17 mouse cellular contexts compared by ENCODE assay signal in genomic region chr2:85067903-85068625, GRCm38 (mm10). TPM values are rescaled to one million over a fixed set of nuclear protein-coding genes. Genes with fewer than 3 reads are reported as not detected.
DNase-seq lines count a peak whose midpoint lies in the region; ATAC-seq and TF ChIP-seq lines count a peak whose summit lies in the region.
"Had no signal": no experiment of that assay in that cellular context is flagged by ENCODE, and none has a peak within 500 bp of the region (broad histone marks: within the 10 kb centered on the region; RNA-seq: fewer than 3 reads in every experiment).

No protein-coding gene starts in this region.

- no peak overlapping the region for H3K4me3 ChIP-seq in embryonic facial prominence, embryonic 13.5 days
- H3K4me3 ChIP-seq in embryonic facial prominence, embryonic 10.5 days: no peak overlapping the region
- no peak overlapping the region for H3K4me3 ChIP-seq in lung, embryonic 14.5 days (ENCODE audit: low read depth, low read length)
- H3K4me3 ChIP-seq in limb, embryonic 15.5 days: no peak overlapping the region
- H3K4me3 ChIP-seq: forebrain, embryonic 12.5 days; hindbrain, embryonic 12.5 days; limb, embryonic 12.5 days; lung, embryonic 15.5 days had no signal

- peaks cover 83% of the 10 kb centered on the region for H3K36me3 ChIP-seq in embryonic facial prominence, embryonic 13.5 days
- H3K36me3 ChIP-seq in embryonic facial prominence, embryonic 10.5 days (replicated peaks): peaks cover 70% of the 10 kb centered on the region
- peaks cover 60% of the 10 kb centered on the region for H3K36me3 ChIP-seq in lung, embryonic 14.5 days (ENCODE audit: insufficient read depth)
- H3K36me3 ChIP-seq in limb, embryonic 15.5 days: peaks cover 65% of the 10 kb centered on the region

- H3K4me1 ChIP-seq in embryonic facial prominence, embryonic 13.5 days: peaks cover 16% of the 10 kb centered on the region
- H3K4me1 ChIP-seq in embryonic facial prominence, embryonic 10.5 days: no peaks in the 10 kb centered on the region
- H3K4me1 ChIP-seq in lung, embryonic 14.5 days (ENCODE audit: insufficient read depth): no peaks in the 10 kb centered on the region
- H3K4me1 ChIP-seq in limb, embryonic 15.5 days: peaks cover 29% of the 10 kb centered on the region
- H3K4me1 ChIP-seq: forebrain, embryonic 12.5 days; hindbrain, embryonic 12.5 days had no signal

- no peak overlapping the region for H3K4me2 ChIP-seq in embryonic facial prominence, embryonic 13.5 days
- H3K4me2 ChIP-seq in lung, embryonic 14.5 days: no peak overlapping the region
- H3K4me2 ChIP-seq in limb, embryonic 15.5 days: no peak overlapping the region
- H3K4me2 ChIP-seq: forebrain, embryonic 12.5 days; hindbrain, embryonic 12.5 days; limb, embryonic 12.5 days; lung, embryonic 15.5 days had no signal

- H3K27me3 ChIP-seq in embryonic facial prominence, embryonic 13.5 days: no peaks in the 10 kb centered on the region
- H3K27me3 ChIP-seq in embryonic facial prominence, embryonic 10.5 days (replicated peaks; ENCODE audit: low read depth, poor library complexity, severe bottlenecking): no peaks in the 10 kb centered on the region
- no peaks in the 10 kb centered on the region for H3K27me3 ChIP-seq in lung, embryonic 14.5 days (ENCODE audit: insufficient read depth, low read length)
- H3K27me3 ChIP-seq in limb, embryonic 15.5 days: no peaks in the 10 kb centered on the region
- H3K27me3 ChIP-seq: forebrain, embryonic 12.5 days; hindbrain, embryonic 12.5 days; limb, embryonic 12.5 days; lung, embryonic 15.5 days had no signal

- TF ChIP-seq CTCF in lung, embryonic 14.5 days (IDR thresholded peaks at IDR 0.05; ENCODE audit: low read depth): no peak

- no peak for ATAC-seq in embryonic facial prominence, embryonic 13.5 days (ENCODE audit: insufficient number of reproducible peaks, insufficient read depth, low FRiP score, low TSS enrichment, low read depth)
- ATAC-seq in lung, embryonic 14.5 days (ENCODE audit: insufficient read depth): peak; percentile 46
- ATAC-seq in limb, embryonic 15.5 days (ENCODE audit: insufficient number of reproducible peaks, low FRiP score, low TSS enrichment, low read depth): 0 out of 2 replicates have a peak, but pooled peaks have one; percentile 15
- ATAC-seq in granulocyte monocyte progenitor cell, adult 5-6 weeks (replicated peaks; ENCODE audit: poor library complexity, severe bottlenecking): no peak
- ATAC-seq: midbrain, embryonic 16.5 days had no signal

- WGBS in embryonic facial prominence, embryonic 13.5 days: 73% methylated on average over 10 of the region's 10 CpGs
- WGBS in embryonic facial prominence, embryonic 10.5 days: 89% methylated on average over 10 of the region's 10 CpGs
- WGBS in lung, embryonic 14.5 days: 58% methylated on average over 10 of the region's 10 CpGs
- 62% methylated on average over 10 of the region's 10 CpGs for WGBS in limb, embryonic 15.5 days

- no peak for DNase-seq in embryonic facial prominence, embryonic 10.5 days (ENCODE audit: low spot score)
- peak; percentile 28 for DNase-seq in lung, embryonic 14.5 days
- DNase-seq in lung, postnatal 25 days (ENCODE audit: low spot score): no peak
- peak; percentile 53 for DNase-seq in NIH3T3 (ENCODE audit: low read depth)
- DNase-seq in gastrocnemius, postnatal 25 days: no peak
- DNase-seq: cerebellum, adult 2 months; right cerebral cortex, postnatal 14 days had no signal

- peak overlapping the region; percentile 16; the same call in 1 of the 2 replicates for H3K27ac ChIP-seq in embryonic facial prominence, embryonic 13.5 days
- H3K27ac ChIP-seq in embryonic facial prominence, embryonic 10.5 days (replicated peaks): no peak overlapping the region
- no peak overlapping the region for H3K27ac ChIP-seq in lung, embryonic 14.5 days (ENCODE audit: low read depth)
- peak overlapping the region; percentile 9 for H3K27ac ChIP-seq in limb, embryonic 15.5 days
- H3K27ac ChIP-seq: forebrain, embryonic 12.5 days; hindbrain, embryonic 12.5 days; limb, embryonic 12.5 days; lung, embryonic 15.5 days had no signal

- H3K9me3 ChIP-seq in embryonic facial prominence, embryonic 13.5 days: no peaks in the 10 kb centered on the region
- no peaks in the 10 kb centered on the region for H3K9me3 ChIP-seq in embryonic facial prominence, embryonic 10.5 days
- H3K9me3 ChIP-seq in lung, embryonic 14.5 days (ENCODE audit: low read depth, low read length): no peaks in the 10 kb centered on the region
- no peaks in the 10 kb centered on the region for H3K9me3 ChIP-seq in limb, embryonic 15.5 days
- H3K9me3 ChIP-seq: forebrain, embryonic 12.5 days; hindbrain, embryonic 12.5 days; limb, embryonic 12.5 days; lung, embryonic 15.5 days had no signal

- 0 out of 2 replicates have a peak overlapping the region, but pooled peaks have one; percentile 11 for H3K9ac ChIP-seq in embryonic facial prominence, embryonic 13.5 days
- no peak overlapping the region for H3K9ac ChIP-seq in lung, embryonic 14.5 days
- no peak overlapping the region for H3K9ac ChIP-seq in limb, embryonic 15.5 days
- H3K9ac ChIP-seq: forebrain, embryonic 12.5 days; hindbrain, embryonic 12.5 days; limb, embryonic 12.5 days; lung, embryonic 15.5 days had no signal

RNA-seq across cellular contexts. Expression of gene Tnks1bp1, which starts 20.2 kb away (rescaled TPM):
- 35.5 and 42.2 TPM in 2 replicates for polyA plus RNA-seq in embryonic facial prominence, embryonic 13.5 days (2015; fragmentation: Nextera tagmentation; extraction: Ambion mirVana)
- 31.5 and 33.1 TPM in 2 replicates for polyA plus RNA-seq in embryonic facial prominence, embryonic 10.5 days (2016; fragmentation: Nextera tagmentation; extraction: Ambion mirVana)
- polyA plus RNA-seq in lung, embryonic 14.5 days (2014; fragmentation: Nextera tagmentation; extraction: Ambion mirVana): 10.6 and 13.7 TPM in 2 replicates
- 65.1 and 74.1 TPM in 2 replicates for polyA plus RNA-seq in limb, embryonic 15.5 days (2015; fragmentation: Nextera tagmentation; extraction: Ambion mirVana)
- 10 to 100 TPM; 26.0 to 29.1 TPM for total RNA-seq in gastrocnemius, postnatal 25 days (2021)
- 0.47 and 1.4 TPM in 2 replicates for total RNA-seq in granulocyte monocyte progenitor cell, adult 5-6 weeks (2014; fragmentation: Nextera tagmentation)
- 2.2 and 4.9 TPM in 2 replicates for total RNA-seq in granulocyte monocyte progenitor cell, adult 5-6 weeks (2017)

RNA-seq across cellular contexts. Expression of gene P2rx3, which starts 30.8 kb away (rescaled TPM):
- polyA plus RNA-seq in embryonic facial prominence, embryonic 13.5 days (2015; fragmentation: Nextera tagmentation; extraction: Ambion mirVana): 1.1 and 1.6 TPM in 2 replicates
- polyA plus RNA-seq in embryonic facial prominence, embryonic 10.5 days (2016; fragmentation: Nextera tagmentation; extraction: Ambion mirVana): 10.0 and 11.5 TPM in 2 replicates
- polyA plus RNA-seq in lung, embryonic 14.5 days (2014; fragmentation: Nextera tagmentation; extraction: Ambion mirVana): 0.43 and 0.77 TPM in 2 replicates
- polyA plus RNA-seq in limb, embryonic 15.5 days (2015; fragmentation: Nextera tagmentation; extraction: Ambion mirVana): 0.19 and 0.58 TPM in 2 replicates
- total RNA-seq in gastrocnemius, postnatal 25 days (2021): under 1 TPM; 0.40 to 0.43 TPM
- total RNA-seq in granulocyte monocyte progenitor cell, adult 5-6 weeks (2014; fragmentation: Nextera tagmentation): 0.68 and 0.92 TPM in 2 replicates
- 0.10 and 0.52 TPM in 2 replicates for total RNA-seq in granulocyte monocyte progenitor cell, adult 5-6 weeks (2017)
- total RNA-seq: neutrophil, adult 5-6 weeks had no signal
- polyA plus RNA-seq: heart, embryonic 14.5 days had no signal

RNA-seq across cellular contexts. Expression of gene Ssrp1, which starts 31.0 kb away (rescaled TPM):
- polyA plus RNA-seq in embryonic facial prominence, embryonic 13.5 days (2015; fragmentation: Nextera tagmentation; extraction: Ambion mirVana): 291 and 303 TPM in 2 replicates
- polyA plus RNA-seq in embryonic facial prominence, embryonic 10.5 days (2016; fragmentation: Nextera tagmentation; extraction: Ambion mirVana): 419 and 425 TPM in 2 replicates
- 346 and 352 TPM in 2 replicates for polyA plus RNA-seq in lung, embryonic 14.5 days (2014; fragmentation: Nextera tagmentation; extraction: Ambion mirVana)
- polyA plus RNA-seq in limb, embryonic 15.5 days (2015; fragmentation: Nextera tagmentation; extraction: Ambion mirVana): 235 and 238 TPM in 2 replicates
- 10 to 100 TPM; 25.5 to 28.3 TPM for total RNA-seq in gastrocnemius, postnatal 25 days (2021)
- total RNA-seq in granulocyte monocyte progenitor cell, adult 5-6 weeks (2014; fragmentation: Nextera tagmentation): 229 and 255 TPM in 2 replicates
- 454 and 456 TPM in 2 replicates for total RNA-seq in granulocyte monocyte progenitor cell, adult 5-6 weeks (2017)

Comparison
In these comparisons a context has a peak if more than half of its experiments do, and no peak if none do; other contexts are left out.
1. H3K27ac ChIP-seq: peak in embryonic facial prominence, embryonic 13.5 days (single experiment) and limb, embryonic 15.5 days (single experiment); none in embryonic facial prominence, embryonic 10.5 days (single experiment) and lung, embryonic 14.5 days (single experiment).
2. DNase-seq: peak in lung, embryonic 14.5 days (single experiment) and NIH3T3 (single experiment); none in embryonic facial prominence, embryonic 10.5 days (single experiment), lung, postnatal 25 days (single experiment) and gastrocnemius, postnatal 25 days (single experiment).
3. ATAC-seq: peak in lung, embryonic 14.5 days (single experiment) and limb, embryonic 15.5 days (single experiment); none in embryonic facial prominence, embryonic 13.5 days (single experiment) and granulocyte monocyte progenitor cell, adult 5-6 weeks (single experiment).